Mouse (Mus musculus) liver, postnatal 0 days (tissue): ENCODE measurements at regions not wholly inside any gene's neighbourhood (a gene's known extent, or its start where the extent isn't known, plus 50 kb on each side); places are given as distances from the start of the nearest gene placed in this dataset.

Experiments
- CTCF ChIP-seq: sonication (generic); IDR thresholded peaks from 2 replicates; pipeline ENCODE4 v1.5.1; 2016; ENCODE audit warnings: antibody characterized with exemption, low read depth
- EP300 ChIP-seq: IDR thresholded peaks from 2 replicates; pipeline ENCODE4 v1.6.1; 2016; ENCODE audit warnings: antibody characterized with exemption, low read depth, mild to moderate bottlenecking

- no peak for TF ChIP-seq CTCF
- TF ChIP-seq EP300, result no peak
Measured at GRCm38 (mm10) chr8:34625670-34626069, 514.1 kb upstream of the Gm10131 start.
